Mouse (Mus musculus): ENCODE measurements around the gene Isy1. TPM values are rescaled to one million over a fixed set of nuclear protein-coding genes. Genes with fewer than 3 reads are reported as not detected.
A peak's percentile ranks its signal among the peaks of the same experiment; 100 is the strongest.

Gene Isy1
- total RNA-seq, 2 experiments from 2014 or later = 18.2 to 18.6 TPM

DNA sequence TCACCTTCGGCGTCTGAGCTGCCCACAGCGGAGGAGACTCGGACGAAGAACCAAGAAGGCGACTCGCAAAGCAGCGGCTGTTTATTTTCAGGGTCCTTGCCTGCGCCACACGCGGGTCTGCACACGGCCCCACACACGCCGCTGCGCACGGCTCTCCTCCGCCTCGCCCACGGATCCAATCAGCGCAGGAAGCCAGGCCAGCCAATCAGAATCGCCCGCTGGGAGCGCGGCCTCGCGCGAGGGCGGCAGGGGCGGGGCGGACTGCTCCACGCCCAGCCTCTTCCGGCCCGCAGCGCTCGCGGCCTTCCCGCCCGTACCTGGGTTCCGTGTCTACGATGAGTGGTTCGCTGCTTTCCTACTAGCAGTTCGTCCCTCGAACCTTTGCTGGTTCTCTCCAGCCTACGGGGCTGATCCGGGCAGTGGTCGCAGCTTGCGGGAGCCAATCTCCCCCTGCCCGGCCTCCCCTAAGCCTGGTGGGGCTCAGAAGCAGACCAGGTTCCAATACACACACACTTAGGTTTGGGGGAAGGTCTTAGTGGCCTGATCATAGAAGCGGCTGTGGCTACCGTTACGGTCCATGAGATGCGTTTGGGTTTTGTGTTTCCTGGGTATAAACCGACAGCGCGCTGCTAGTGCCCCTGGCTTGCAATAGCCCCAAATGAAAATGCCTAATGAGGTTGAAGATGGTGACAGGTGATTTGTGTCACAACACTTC lies 12.5 kb upstream of the Isy1 start, which contains the start of gene Cnbp:
Gene Cnbp (minus strand): TSS at position 207 of the 715 bp plus-strand sequence.
- DNase-seq = peak; percentile 98
- intact Hi-C loops (cut with DNase I; ENCODE audit: low total_unique reads) = no loop called here

DNA sequence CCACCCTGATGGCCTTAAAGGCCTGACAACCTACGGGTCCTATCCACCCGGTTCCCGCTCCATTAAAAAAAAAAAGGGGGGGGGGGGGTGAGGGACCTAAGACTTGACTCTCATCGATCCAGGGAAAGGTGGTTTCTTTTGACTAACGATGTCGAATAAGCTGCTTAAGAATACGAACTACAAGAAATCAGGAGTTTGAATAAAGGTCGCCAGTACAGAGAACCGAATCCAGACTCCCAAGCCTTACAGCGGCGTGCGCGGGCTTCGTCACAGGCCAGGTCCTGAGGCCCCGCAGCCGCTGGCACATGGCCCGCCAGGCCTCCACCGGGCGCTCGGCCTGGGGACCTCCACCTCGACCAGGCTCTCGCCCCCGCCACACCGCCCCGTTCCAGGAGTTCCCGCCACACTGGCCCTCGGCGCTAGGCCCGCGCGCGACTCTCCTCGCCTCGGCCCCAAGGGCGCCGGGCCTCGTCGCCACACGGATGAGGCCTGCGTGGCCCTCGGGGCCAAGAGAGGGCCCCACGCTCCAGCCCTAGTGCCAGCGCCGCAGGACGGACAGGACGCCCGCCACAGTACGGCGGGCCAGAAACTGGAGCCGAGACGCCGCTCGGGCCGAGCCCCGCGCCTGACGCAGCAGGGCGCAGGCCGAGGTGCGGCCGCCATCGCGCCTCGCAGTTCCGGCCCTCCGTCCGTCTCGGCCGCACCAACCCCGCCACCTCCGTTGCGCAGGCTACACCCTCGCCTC lies 11.7 kb upstream of the Isy1 start:
- peak; percentile 66 for DNase-seq
- intact Hi-C loops (cut with DNase I; ENCODE audit: low total_unique reads) = no loop called here

DNA sequence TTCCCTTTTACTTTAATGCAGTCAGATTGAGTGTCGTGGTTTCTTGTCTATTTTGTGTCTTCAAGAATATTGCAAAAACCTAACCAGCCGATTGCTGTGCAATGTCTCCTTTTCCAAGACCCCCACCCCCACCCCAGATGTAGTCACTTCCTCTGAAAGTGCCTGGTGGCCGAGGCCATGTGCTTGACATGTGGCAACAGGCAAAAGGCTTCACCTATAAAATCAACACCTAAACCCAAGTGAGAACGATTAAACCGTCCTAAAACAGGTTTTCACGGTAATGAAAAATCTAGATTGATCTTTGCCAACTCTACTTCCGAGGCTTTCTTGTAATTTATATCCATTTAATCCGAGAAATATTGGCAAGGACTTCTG lies 11.2 kb upstream of the Isy1 start:
- no peak for DNase-seq
- intact Hi-C loops (cut with DNase I; ENCODE audit: low total_unique reads) = no loop called here

DNA sequence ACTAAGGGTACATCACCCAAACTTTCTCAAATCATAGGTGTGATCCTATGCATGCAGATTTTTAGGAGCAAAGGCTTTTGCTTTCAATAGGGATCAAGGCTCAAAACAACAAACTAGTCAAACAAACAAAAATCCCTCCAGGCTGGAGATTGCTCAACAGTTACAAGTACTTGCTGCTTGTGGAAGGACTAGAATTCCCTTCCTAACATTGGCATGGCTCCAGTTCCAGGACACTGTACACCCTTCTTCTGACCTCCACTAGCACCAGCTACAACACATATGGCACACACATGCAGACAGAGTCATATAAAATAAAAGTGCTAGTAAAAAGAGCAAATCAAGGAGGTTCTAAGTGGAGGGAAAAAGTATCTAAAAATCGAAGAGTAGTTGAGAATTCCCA lies 8.2 kb upstream of the Isy1 start:
- DNase-seq = no peak
- intact Hi-C loops (cut with DNase I; ENCODE audit: low total_unique reads) = no loop called here

DNA sequence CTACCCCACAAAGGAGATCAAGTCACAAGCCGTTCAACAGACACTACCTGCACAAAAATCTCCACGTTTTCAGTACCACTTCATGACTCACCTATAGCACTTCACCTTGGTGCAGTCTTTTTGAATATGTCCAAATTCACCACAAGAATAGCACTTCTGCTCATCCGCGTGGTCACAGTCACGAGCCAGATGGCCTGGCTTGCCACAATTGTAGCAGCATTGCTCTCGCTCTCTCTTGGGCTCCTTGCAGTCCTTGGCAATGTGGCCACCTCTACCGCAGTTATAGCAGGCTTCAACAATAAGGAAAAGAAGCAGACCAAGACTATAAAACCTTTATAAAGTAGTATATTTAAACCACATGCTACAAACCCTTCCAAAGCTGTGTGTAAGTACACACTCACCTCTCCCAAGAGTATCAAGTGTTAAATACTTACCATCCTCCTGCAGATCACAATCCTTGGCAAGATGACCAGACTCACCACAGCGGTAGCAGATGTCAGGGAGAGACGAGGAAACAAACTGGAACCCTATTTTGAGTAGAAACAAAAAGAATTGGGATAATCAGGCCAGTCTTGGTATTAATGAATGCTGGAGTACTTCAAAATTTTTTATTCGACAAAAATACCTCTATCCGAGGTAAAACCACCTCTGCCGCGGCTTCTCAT lies 6.6 kb upstream of the Isy1 start:
- intact Hi-C loops (cut with DNase I; ENCODE audit: low total_unique reads) = no loop called here
- DNase-seq = no peak

DNA sequence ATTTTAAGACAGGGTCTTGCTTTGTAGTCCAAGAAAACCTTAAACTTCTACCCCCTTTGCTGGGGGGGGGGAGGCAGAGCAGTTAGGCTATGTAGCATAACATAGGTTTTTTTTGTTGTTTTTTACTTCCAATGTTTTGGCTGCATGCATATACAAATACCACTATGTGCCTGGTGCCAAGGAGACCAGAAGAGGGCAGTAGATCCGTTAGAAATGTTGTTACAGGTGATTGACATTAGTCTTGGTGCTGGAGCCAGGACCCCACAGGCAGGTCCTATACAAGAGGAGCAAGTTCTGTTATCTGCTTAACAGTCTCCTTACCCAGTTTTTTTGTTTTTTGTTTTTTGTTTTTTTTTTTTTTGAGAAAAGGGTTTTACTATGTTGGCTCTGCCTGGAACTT lies 3.7 kb upstream of the Isy1 start:
- intact Hi-C loops (cut with DNase I; ENCODE audit: low total_unique reads) = no loop called here
- DNase-seq = no peak

DNA sequence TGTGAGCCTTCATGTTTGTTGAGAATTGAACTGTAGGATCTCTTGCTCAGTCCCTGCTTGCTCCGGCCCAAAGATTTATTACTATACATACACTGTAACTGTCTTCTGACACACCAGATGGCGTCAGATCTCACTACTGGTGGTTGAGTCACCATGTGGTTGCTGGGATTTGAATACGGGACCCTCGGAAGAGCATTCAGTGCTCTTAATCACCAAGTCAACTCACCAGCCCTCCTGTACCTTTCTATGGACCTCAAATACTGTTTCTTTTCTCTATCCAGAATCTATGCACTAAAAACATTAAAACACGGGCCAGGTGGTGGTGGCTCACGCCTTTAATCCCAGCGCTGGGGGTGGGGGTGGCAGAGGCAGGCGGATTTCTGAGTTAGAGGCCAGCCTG lies 3.0 kb upstream of the Isy1 start:
- no peak for DNase-seq
- intact Hi-C loops (cut with DNase I; ENCODE audit: low total_unique reads) = no loop called here

DNA sequence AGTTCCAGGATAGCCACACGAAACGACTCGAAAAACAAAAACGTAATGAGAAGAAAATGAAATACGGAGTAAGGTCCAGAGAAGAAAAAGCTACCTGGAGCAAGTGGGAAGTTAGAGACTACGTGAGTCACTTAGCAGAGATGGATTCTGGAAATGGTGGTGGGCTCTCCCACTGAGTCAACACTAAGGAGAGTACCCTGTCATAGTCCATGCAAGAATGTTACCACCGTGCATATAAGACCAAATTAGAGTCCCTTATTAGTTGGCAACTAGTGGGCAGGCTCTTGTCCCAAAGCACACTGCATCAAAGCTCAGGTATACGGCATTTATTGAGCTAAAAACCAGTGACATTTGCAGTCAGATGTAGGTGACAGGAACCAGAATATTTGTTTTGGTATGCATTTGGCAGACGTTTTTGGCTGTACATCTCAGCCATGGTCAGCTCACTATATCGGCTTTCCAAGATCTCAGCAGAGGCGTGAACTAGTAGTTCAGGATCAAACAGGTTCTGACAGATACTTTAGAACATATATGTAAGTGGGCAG lies 1.3 kb upstream of the Isy1 start:
- DNase-seq = no peak
- intact Hi-C loops (cut with DNase I; ENCODE audit: low total_unique reads) = no loop called here

DNA sequence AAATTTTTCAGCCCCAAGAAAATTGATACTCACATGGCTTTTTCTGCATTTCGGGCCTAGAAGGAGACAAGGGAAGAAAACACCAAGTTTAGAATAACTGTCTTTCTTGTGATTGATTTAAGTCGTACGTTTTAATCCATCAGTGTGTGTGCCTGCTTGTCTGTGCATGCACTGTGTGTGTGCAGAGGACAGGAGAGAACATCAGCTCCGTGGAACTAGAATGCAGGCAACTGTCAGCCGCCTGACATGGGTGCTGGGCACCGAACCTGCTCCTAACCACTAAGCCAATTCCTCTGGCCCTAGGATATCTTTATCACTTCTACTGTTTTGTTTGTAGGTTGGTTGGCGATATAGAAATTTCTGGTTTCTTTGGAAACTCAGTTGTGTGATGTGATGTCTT lies 2.9 kb downstream of the Isy1 start, which contains the start of gene Gm45140:
Gene Gm45140 (minus strand): TSS at position 101 of the 400 bp plus-strand sequence.
- intact Hi-C loops (cut with DNase I; ENCODE audit: low total_unique reads) = no loop called here
- no peak for DNase-seq

DNA sequence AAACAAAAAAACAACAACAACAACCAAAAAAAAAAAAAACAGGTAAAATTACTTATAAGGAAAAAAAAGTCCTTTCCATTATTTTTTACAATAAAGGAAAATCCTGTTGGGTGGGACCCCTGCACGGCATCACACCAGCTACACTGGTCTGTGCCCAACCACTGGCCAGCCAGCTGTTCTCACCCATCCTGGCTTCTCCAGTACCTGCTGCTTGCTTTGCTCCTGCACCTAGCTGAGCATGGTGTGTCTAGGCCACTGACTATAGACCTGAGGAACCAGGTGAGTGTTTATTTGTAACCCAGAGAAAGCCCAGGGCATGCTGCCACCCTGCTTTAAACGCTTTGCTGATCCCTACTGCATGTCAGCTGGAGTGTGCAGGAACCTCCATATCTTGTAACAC lies 18.2 kb downstream of the Isy1 start:
- no peak for DNase-seq
- intact Hi-C loops (cut with DNase I; ENCODE audit: low total_unique reads) = no loop called here

DNA sequence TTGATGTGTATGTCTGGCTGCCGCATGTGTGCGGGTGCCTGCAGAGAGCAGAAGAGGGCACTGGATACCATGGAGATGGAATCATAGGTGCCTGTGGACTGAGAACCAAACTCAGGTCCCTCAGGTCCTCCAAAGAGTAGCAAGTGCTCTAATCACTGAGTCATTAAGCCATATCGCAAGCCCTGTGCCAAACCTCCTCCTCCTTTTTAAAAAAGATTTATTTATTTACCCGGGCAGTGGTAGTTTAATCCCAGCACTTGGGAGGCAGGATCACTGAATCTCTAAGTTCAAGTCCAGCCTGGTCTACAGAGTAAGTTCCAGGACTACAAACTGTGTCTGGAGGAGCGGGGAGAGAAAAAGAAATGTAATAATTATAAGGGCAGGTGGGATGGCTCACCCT lies 24.1 kb downstream of the Isy1 start:
- intact Hi-C loops (cut with DNase I; ENCODE audit: low total_unique reads) = no loop called here

DNA sequence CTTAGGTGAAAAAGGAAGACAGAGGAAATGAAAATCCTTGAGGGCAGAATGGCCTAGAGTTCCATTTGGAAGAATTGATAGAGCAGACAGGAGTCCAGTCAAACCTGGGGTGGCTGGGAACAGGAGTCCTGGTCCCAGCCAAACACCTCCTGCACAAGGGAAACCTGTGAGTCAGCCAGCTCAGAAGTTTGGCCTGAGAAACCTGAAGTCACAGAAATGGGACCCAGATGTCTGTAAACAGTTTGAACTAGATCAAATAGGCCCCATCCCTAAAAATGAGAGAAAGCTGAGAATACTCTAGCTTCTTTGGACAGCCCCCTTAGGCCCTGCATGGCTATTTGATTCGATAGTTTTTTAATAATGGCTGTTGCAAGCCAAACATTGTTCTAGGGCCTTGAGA lies 25.9 kb downstream of the Isy1 start:
- no peak for DNase-seq
- intact Hi-C loops (cut with DNase I; ENCODE audit: low total_unique reads) = no loop called here

More for the DNA sequence above, 24.1 kb downstream of the Isy1 start:
- DNase-seq = no peak

DNA sequence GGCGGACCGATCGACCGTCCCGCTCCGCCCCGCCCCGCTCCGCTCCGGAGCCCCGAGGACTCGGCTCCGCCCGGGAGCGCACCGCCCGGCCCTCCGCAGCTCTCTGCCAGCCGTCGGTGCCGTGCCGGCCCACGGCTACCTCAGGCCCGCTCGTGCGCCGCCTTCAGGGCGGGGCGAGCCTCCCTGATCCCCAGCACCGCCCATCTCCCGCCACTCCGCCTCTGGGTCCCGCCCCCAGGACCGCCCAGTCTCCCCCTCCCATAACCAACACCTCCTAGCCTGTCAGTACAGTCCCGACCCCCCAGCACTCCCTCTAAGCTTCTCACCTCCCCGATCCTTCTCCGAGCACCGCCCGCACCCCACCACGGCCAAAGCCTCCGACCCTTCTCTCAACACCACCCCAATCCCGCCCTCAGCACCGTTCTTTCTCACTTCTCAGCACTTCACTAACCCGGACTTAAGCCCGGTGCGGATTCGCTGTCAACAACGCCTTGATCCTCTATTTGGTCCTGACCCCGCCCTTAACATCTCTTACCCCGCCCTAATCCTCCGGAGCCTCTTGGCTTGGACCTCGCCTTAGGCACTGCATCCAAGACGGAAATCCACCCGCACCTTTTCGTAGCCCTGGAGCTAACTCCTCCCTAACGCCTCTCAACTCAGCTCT lies 26.8 kb downstream of the Isy1 start, which contains the start of gene Rab43:
Gene Rab43 (minus strand): TSS at position 490 of the 664 bp plus-strand sequence.
- intact Hi-C loops (cut with DNase I; ENCODE audit: low total_unique reads) = no loop called here
- peak; percentile 94 for DNase-seq

DNA sequence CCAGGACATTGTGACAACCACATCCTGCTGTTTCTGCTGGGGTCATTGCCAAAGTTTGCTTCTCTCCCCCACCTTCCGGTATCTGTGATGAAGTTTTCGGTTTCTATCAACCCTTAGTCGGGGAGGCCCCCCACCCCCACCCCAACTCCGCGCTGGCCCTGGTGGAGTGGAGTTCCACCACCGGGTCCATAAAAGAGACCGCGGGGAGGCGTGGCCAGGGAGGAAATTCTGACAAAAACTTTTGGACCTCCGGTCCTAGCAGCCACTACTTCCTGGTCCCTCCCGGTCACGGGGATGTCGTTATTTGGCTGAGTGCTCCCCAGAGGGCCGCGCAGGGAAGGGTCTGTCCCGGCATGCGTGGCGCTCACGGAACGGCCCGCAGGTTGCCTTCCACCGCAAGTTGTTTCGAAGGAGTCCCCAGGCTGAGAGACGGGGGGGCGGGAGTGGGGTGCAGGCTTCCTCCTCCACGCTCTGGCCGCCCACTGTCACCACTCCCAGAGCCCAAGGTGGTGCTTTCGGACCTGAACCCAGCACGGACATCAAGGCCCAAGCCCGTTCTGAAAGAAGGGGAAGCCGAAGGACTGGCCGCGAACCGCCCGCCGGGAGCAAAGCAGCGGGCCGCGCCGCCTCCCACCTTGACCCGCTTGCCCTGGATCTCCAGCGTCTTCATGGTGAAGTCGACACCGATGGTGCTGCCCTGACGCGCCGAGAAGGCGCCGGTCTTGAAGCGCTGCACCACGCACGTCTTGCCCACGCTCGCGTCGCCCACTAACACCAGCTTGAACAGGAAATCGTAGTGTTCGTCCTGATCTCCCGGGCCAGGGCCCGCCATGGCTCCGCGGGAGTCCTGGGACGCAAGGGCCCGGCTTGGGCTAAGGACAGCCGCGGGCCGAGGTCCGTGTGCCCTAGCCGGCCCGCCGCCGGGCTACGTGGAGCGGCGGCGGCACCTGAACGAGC lies 27.6 kb downstream of the Isy1 start:
- intact Hi-C loops (cut with DNase I; ENCODE audit: low total_unique reads) = no loop called here

DNA sequence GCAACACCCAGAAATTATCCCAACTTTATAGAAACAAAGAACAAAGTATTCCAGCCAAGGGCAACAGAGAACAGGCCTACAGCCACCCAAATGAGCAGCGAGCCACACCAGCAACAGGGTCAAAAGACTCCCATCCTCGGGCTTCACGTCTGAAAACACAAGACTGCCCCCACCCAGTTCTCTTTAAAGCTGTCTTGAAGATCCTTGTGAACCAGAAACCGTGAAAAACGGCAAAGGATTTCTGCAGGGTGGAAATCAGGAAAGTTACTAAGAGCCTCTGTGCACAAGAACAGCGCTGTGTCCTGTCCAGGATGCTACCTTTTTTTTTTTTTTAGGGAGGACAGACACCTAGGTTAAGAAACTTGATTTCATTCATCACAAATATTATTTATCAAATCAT lies 28.3 kb downstream of the Isy1 start:
- intact Hi-C loops (cut with DNase I; ENCODE audit: low total_unique reads) = no loop called here
- DNase-seq = no peak

More for the DNA sequence above, 27.6 kb downstream of the Isy1 start:
- peak; percentile 66 for DNase-seq

DNA sequence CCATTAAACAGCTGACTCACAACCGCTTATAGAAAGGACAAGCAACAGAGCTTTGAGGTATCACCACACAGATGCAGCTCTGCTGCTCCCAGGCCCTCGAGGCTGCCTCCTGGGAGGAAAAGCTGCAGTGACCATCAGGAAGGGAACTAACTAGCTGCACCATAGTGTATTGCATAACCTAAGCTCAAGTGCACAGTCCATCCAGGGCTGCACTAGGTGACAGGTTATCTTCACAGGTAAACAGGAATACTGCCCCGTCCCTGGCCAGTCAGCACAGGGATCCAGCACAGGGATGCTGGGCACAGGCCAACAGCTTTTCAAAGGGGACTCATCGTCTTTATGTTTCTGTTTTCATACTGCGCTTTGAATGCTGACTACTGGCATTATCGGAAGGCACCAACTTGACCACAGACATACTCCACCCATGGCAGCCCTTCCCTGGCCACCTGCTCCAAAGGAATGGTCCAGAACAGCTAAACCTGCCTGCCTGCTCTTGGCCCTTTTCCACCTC lies 28.9 kb downstream of the Isy1 start:
- intact Hi-C loops (cut with DNase I; ENCODE audit: low total_unique reads) = no loop called here
- no peak for DNase-seq

DNA sequence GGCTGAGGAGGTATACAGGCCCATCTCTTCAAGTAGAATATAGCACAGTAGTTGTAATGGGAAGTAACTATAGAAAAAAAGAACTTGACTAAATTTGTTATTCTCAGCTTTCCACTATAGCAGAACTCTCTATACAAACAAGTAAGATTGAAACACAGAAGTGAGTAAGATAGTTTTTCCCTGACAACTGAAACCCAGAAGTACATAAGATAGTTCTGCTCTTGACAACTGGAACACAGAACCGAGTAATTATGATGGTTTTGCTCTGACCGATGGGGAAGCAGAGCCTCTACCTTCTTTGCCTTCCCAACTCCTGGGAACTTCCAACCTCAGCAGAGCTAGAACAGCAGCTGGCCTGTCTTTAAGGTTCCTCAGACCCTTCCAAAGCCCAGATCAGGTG lies 29.5 kb downstream of the Isy1 start:
- DNase-seq = no peak
- intact Hi-C loops (cut with DNase I; ENCODE audit: low total_unique reads) = no loop called here

DNA sequence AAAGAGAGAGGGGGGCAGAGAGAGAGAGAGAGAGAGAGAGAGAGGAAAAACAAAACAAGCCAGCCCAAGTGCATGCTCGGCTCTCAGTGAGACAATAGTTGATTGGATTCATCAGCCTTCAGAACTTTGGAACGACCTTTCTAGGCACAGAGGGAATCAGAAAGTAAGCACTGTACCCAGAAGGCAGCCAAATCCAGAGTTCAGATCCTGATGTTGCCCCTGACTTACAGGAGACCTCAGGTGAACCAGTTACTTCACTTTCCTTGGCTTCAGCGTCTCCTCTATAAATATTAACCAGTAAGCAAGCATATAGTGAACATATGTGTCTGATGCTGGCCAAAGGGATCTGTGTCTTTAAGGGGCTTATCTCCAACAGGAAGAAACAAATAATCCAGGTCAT lies 30.1 kb downstream of the Isy1 start:
- intact Hi-C loops (cut with DNase I; ENCODE audit: low total_unique reads) = no loop called here
- no peak for DNase-seq
